Mouse (Mus musculus): Measurements from ENCODE around the gene Esyt2. TPM values are rescaled to one million over a fixed set of nuclear protein-coding genes. Genes with fewer than 3 reads are reported as not detected.

The Esyt2 gene
- 28.8 and 46.9 TPM in 2 replicates for polyA plus RNA-seq (2012; ENCODE audit: insufficient read depth, insufficient read length, missing spikeins)

DNA sequence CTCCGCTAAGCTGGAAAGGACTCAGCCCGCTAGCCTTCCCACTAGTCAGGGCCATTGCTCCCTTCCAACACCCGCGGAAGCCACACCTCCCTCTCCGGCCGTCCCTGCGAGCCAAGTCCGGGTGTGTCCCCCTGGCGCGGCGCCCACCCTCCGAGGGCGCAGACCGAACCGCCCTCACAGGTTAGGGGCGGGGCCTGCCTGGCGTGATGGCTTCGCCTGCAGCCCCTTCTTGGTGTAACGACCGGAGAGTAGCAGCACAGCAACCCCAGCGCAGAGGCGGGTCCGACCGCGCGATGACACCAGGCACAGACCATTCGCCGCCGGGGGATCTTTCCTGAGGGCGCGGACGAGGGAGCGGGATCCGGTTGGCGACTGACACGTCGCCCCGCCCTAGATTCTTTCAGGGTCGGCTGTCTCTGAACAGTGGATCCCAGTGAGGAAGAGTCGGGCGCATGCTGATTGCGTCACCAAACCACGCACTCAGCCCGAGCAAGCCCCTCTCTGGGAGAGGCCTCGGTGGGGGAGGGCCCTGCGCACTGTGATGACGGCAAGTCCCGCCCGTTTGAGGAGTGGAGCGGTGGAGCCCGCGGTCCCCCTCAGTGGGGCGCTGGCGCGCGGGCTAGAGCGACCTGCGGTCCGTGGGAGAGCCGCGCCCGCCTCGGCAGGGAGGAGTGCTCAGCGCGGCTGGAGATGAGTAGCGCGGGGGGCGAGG lies at the start of gene Esyt2:
TSS of gene Esyt2 (plus strand) at position 544 of the 712 bp plus-strand sequence.
- Histone ChIP-seq H3K4me3 (ENCODE audit: insufficient read depth, low read depth, low read length) (peak within 1 kb of the TSS; percentile 83), H3K4me1 (ENCODE audit: control insufficient read depth, insufficient read depth, insufficient read length, low read length) (peaks cover 5% of the 10 kb centered on the region; the same call in 1 of the 2 replicates), H3K27ac (replicated peaks; ENCODE audit: low read depth, low read length) (peak within 1 kb of the TSS; percentile 95)

GRCm38 (mm10) chr12:116231612-116232011 lies 49.4 kb upstream of the Esyt2 start:
- peak overlapping the region; percentile 93 for H3K27ac ChIP-seq (replicated peaks; ENCODE audit: low read depth, low read length)
- peaks cover 4% of the 10 kb centered on the region; the same call in 1 of the 2 replicates for H3K4me1 ChIP-seq (ENCODE audit: control insufficient read depth, insufficient read depth, insufficient read length, low read length)
- H3K4me3 ChIP-seq (ENCODE audit: insufficient read depth, low read depth, low read length): peak overlapping the region; percentile 47

- no peak overlapping the region; the same call in 1 of the 2 replicates for H3K4me3 ChIP-seq (ENCODE audit: insufficient read depth, low read depth, low read length)
- peak overlapping the region; percentile 93 for H3K27ac ChIP-seq (replicated peaks; ENCODE audit: low read depth, low read length)
- peaks cover 6% of the 10 kb centered on the region; the same call in 1 of the 2 replicates for H3K4me1 ChIP-seq (ENCODE audit: control insufficient read depth, insufficient read depth, insufficient read length, low read length)
These were observed 48.9 kb upstream of the Esyt2 start for GRCm38 (mm10) chr12:116232061-116232460.

DNA sequence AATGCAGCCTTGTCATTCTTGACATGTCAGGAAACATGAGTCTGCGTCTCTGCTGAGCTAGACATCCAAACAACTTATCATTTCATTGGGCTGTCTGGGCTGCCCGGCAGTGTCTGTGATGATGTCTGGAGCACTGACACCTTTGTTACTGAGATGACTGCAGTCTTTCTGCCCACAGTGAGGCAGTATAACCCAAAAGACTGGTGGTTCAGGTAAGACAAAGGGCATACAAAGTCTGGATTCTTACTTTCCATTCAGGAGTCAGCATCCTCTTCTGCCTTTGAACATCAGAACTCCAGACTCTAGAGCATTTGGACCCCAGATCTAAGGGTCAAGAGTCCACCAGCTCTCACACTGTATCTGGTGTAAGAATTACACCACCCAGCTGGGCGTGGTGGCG lies 45.6 kb upstream of the Esyt2 start:
- Histone ChIP-seq H3K4me1 (ENCODE audit: control insufficient read depth, insufficient read depth, insufficient read length, low read length) (peaks cover 2% of the 10 kb centered on the region; the same call in 1 of the 2 replicates), H3K4me3 (ENCODE audit: insufficient read depth, low read depth, low read length) (no peak overlapping the region), H3K27ac (replicated peaks; ENCODE audit: low read depth, low read length) (no peak overlapping the region)

DNA sequence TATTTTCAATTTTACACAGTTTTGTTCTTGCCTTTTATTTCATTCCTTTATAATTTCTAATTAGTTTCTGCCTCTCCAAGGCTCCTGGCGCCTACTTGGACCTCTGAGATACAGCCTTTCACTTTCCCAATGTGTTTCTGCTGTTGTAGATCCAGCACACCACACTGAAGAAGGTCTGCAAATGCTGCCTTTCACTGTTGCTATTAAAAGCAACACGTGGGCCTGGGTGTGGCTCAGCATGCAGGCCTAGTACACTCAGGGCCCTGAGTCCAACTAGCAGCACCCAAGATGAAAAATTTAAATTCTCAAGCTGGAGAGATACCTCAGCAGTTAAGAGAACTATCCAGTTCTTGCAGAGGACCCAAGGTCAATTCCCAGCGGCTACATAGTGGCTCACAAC lies 44.3 kb upstream of the Esyt2 start:
- no peak overlapping the region for H3K4me3 ChIP-seq (ENCODE audit: insufficient read depth, low read depth, low read length)
- H3K4me1 ChIP-seq (ENCODE audit: control insufficient read depth, insufficient read depth, insufficient read length, low read length): 0 out of 2 replicates have a peak, but pooled peaks cover 2% of the 10 kb centered on the region
- no peak overlapping the region for H3K27ac ChIP-seq (replicated peaks; ENCODE audit: low read depth, low read length)

- no peak overlapping the region for H3K4me3 ChIP-seq (ENCODE audit: insufficient read depth, low read depth, low read length)
- no peak overlapping the region for H3K27ac ChIP-seq (replicated peaks; ENCODE audit: low read depth, low read length)
- 0 out of 2 replicates have a peak, but pooled peaks cover 2% of the 10 kb centered on the region for H3K4me1 ChIP-seq (ENCODE audit: control insufficient read depth, insufficient read depth, insufficient read length, low read length)
These were observed 42.6 kb upstream of the Esyt2 start for GRCm38 (mm10) chr12:116238370-116238769.

- no peak overlapping the region for H3K4me3 ChIP-seq (ENCODE audit: insufficient read depth, low read depth, low read length)
- H3K27ac ChIP-seq (replicated peaks; ENCODE audit: low read depth, low read length): no peak overlapping the region
- H3K4me1 ChIP-seq (ENCODE audit: control insufficient read depth, insufficient read depth, insufficient read length, low read length): 0 out of 2 replicates have a peak, but pooled peaks cover 2% of the 10 kb centered on the region
These were observed 42.2 kb upstream of the Esyt2 start for GRCm38 (mm10) chr12:116238803-116239202.

- H3K27ac ChIP-seq (replicated peaks; ENCODE audit: low read depth, low read length): no peak overlapping the region
- H3K4me1 ChIP-seq (ENCODE audit: control insufficient read depth, insufficient read depth, insufficient read length, low read length): no peaks in the 10 kb centered on the region
- H3K4me3 ChIP-seq (ENCODE audit: insufficient read depth, low read depth, low read length): no peak overlapping the region
These were observed 36.4 kb upstream of the Esyt2 start for GRCm38 (mm10) chr12:116244601-116245000.

DNA sequence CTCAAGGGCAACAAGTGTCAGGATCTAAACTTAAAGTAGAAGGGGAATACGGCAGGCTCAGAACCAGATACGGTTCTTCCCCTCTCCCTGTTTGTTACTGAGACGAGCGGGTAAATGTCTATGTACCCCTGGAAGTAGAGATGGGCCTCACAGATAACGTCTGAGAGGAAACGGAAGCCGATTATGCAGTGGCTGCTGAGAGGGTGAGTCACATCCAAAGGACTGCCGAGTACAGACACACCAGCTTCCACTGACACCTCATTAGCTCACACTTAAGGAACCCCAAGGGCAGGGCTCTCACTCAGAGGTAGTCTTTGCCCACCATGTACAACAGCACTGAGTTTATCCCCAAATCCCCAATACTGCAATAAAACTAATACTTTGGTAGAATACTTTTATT lies 26.3 kb upstream of the Esyt2 start:
- H3K4me3 ChIP-seq (ENCODE audit: insufficient read depth, low read depth, low read length): no peak overlapping the region
- no peaks in the 10 kb centered on the region for H3K4me1 ChIP-seq (ENCODE audit: control insufficient read depth, insufficient read depth, insufficient read length, low read length)
- no peak overlapping the region for H3K27ac ChIP-seq (replicated peaks; ENCODE audit: low read depth, low read length)

DNA sequence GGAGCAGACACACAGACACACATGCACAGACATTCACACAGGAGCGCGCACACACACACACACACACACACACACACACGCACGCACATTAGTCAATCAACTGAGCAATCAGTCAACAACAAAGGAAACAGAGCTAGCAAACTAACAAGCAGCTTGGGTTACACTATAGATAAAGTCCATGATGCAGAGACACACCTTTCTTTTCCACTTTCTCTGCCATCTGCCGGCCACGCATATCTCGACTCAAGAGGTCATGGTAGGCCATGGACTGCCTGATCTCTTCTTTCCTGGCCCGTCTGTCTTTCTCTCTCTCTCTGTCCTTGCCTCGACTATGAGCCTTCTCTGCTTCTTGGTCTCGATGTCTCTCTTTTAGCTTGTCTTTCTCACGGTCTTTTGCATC lies 25.4 kb upstream of the Esyt2 start:
- Histone ChIP-seq H3K4me3 (ENCODE audit: insufficient read depth, low read depth, low read length) (no peak overlapping the region), H3K4me1 (ENCODE audit: control insufficient read depth, insufficient read depth, insufficient read length, low read length) (no peaks in the 10 kb centered on the region), H3K27ac (replicated peaks; ENCODE audit: low read depth, low read length) (no peak overlapping the region)

DNA sequence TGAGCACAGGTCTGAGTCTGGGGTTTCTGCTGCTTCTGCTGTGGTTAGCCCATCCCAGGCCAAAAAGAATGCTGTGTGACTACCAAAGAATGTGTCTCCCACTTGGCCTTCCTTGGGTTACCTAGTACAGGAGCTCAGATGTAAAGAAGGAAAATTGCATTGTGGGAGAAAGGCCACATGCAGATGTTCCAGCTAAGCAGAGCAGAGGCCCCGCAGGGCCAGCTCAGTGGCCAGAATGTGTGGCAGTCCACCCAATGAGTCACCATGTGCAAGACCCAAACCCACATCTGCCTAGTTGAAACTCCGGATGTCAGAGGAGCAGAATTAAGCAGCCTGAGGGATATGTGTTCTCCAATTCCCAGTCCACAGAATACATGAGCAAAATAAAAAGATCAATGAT lies 22.7 kb upstream of the Esyt2 start:
- Histone ChIP-seq H3K27ac (replicated peaks; ENCODE audit: low read depth, low read length) (no peak overlapping the region), H3K4me1 (ENCODE audit: control insufficient read depth, insufficient read depth, insufficient read length, low read length) (no peaks in the 10 kb centered on the region), H3K4me3 (ENCODE audit: insufficient read depth, low read depth, low read length) (no peak overlapping the region)

GRCm38 (mm10) chr12:116262555-116263341 lies 18.2 kb upstream of the Esyt2 start, which contains the start of gene Wdr60:
TSS of gene Wdr60 (minus strand) at chr12:116263022.
- peak within 1 kb of the TSS; percentile 52; the same call in 1 of the 2 replicates for H3K27ac ChIP-seq (replicated peaks; ENCODE audit: low read depth, low read length)
- no peaks in the 10 kb centered on the region for H3K4me1 ChIP-seq (ENCODE audit: control insufficient read depth, insufficient read depth, insufficient read length, low read length)
- peak within 1 kb of the TSS; percentile 79 for H3K4me3 ChIP-seq (ENCODE audit: insufficient read depth, low read depth, low read length)

GRCm38 (mm10) chr12:116264756-116265155 lies 16.2 kb upstream of the Esyt2 start:
- H3K4me1 ChIP-seq (ENCODE audit: control insufficient read depth, insufficient read depth, insufficient read length, low read length): no peaks in the 10 kb centered on the region

DNA sequence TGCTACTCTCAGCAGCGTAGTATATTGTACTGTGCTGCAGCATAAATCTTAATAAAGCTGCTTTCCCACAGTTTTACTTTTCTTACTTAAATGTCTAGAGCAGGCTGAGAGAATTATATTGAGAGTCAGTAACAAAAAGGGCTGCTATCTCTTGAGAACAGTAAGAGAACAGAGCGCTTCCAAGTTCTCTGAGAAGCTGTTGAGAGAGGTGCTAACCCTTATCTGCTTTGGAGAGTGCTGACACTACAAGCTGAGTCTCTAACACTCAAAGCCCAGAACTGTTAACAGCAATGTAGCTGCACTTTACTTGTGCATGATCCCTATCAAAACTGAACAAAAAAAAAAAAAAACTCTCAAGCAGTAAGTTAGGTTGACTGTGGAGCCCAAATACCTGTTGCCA lies 15.7 kb upstream of the Esyt2 start:
- Histone ChIP-seq H3K4me1 (ENCODE audit: control insufficient read depth, insufficient read depth, insufficient read length, low read length) (no peaks in the 10 kb centered on the region; the same call in 1 of the 2 replicates), H3K4me3 (ENCODE audit: insufficient read depth, low read depth, low read length) (no peak overlapping the region), H3K27ac (replicated peaks; ENCODE audit: low read depth, low read length) (no peak overlapping the region)

More at GRCm38 (mm10) chr12:116264756-116265155, 16.2 kb upstream of the Esyt2 start:
- H3K4me3 ChIP-seq (ENCODE audit: insufficient read depth, low read depth, low read length): no peak overlapping the region
- H3K27ac ChIP-seq (replicated peaks; ENCODE audit: low read depth, low read length): no peak overlapping the region

GRCm38 (mm10) chr12:116269450-116269849 lies 11.5 kb upstream of the Esyt2 start:
- no peaks in the 10 kb centered on the region; the same call in 1 of the 2 replicates for H3K4me1 ChIP-seq (ENCODE audit: control insufficient read depth, insufficient read depth, insufficient read length, low read length)
- no peak overlapping the region for H3K4me3 ChIP-seq (ENCODE audit: insufficient read depth, low read depth, low read length)
- H3K27ac ChIP-seq (replicated peaks; ENCODE audit: low read depth, low read length): no peak overlapping the region

Measured in brown adipose tissue, adult 24 weeks (tissue).